Mouse (Mus musculus) thymus, adult 2 months (tissue): ENCODE results near the gene Cpvl.

Source experiments
- CTCF ChIP-seq: fragments of 200-500 bp; IDR thresholded peaks from 2 replicates; pipeline ENCODE4 v1.5.1; 2012; ENCODE audit warnings: mild to moderate bottlenecking, control low read depth, low read length, moderate library complexity, borderline replicate concordance; ENCODE audit not compliant: control insufficient read depth, poor library complexity, insufficient read depth; ENCODE audit errors: extremely low read depth
- POLR2A ChIP-seq: fragments of 200-500 bp; IDR thresholded peaks from 2 replicates; pipeline ENCODE4 v1.6.1; 2012; ENCODE audit warnings: mild to moderate bottlenecking, low read length, control low read depth, moderate library complexity; ENCODE audit not compliant: control insufficient read depth, poor library complexity, insufficient read depth; ENCODE audit errors: extremely low read depth

DNA sequence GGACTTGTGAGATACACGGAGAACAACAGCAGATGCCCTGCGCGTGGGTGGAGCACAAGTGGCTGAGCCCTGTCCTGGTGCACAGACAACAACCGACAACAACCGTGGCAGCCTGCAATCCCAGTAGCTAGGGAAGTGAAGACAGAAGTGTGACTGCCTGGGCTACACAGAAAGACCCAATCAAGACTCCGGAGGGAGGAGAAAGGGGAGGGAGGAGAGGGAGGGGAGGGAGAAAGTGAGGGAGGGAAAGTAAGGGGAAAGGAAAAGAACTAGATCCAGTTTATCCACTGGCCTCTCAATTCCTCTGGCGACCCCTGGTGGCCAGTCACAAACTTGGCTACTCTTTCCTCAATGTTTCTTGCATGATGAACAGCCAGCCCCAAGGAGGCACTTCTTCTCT lies 20.1 kb downstream of the Cpvl start:
- TF ChIP-seq CTCF (no peak), POLR2A (no peak)
